Mouse (Mus musculus) kidney, postnatal 36 days (tissue): Measurements from ENCODE around the gene Lhx5.
A peak's percentile ranks its signal among the peaks of the same experiment; 100 is the strongest.

ENCODE experiments used
- DNase-seq, 2 experiments: peaks; one replicate each; pipeline ENCODE4 v3.0.0; 2021 to 2022; ENCODE audit warnings: mixed read lengths in 2 of 2

The Lhx5 gene

GRCm38 (mm10) chr5:120433135-120433760 lies 1.7 kb downstream of the Lhx5 start:
- DNase-seq, result no peak

GRCm38 (mm10) chr5:120434231-120434735 lies 2.8 kb downstream of the Lhx5 start:
- DNase-seq, result no peak

GRCm38 (mm10) chr5:120435006-120435681 lies 3.6 kb downstream of the Lhx5 start:
- DNase-seq, result no peak

- DNase-seq, result peak; percentile 10 to 60
These were observed 4.4 kb downstream of the Lhx5 start for GRCm38 (mm10) chr5:120435731-120436501.

- no peak for DNase-seq
These were observed 5.5 kb downstream of the Lhx5 start for GRCm38 (mm10) chr5:120436885-120437495.

- DNase-seq, result no peak
These were observed 6.0 kb downstream of the Lhx5 start for GRCm38 (mm10) chr5:120437539-120437938.

- DNase-seq, result no peak
These were observed 6.5 kb downstream of the Lhx5 start for GRCm38 (mm10) chr5:120437986-120438385.

- DNase-seq, result no peak
These were observed 7.0 kb downstream of the Lhx5 start for GRCm38 (mm10) chr5:120438469-120438868.

- DNase-seq, result peak in 1 of 2 experiments; percentile 41
These were observed 7.7 kb downstream of the Lhx5 start for GRCm38 (mm10) chr5:120438991-120439710.

- DNase-seq, result no peak
These were observed 8.6 kb downstream of the Lhx5 start for GRCm38 (mm10) chr5:120439887-120440670.

GRCm38 (mm10) chr5:120440733-120441132 lies 9.2 kb downstream of the Lhx5 start:
- peak; percentile 84 to 98 for DNase-seq

GRCm38 (mm10) chr5:120447305-120447704 lies 15.8 kb downstream of the Lhx5 start:
- DNase-seq, result peak; percentile 26 to 58

- no peak for DNase-seq
These were observed 23.3 kb downstream of the Lhx5 start for GRCm38 (mm10) chr5:120454756-120455337.

- DNase-seq, result no peak
These were observed 24.8 kb downstream of the Lhx5 start for GRCm38 (mm10) chr5:120456253-120456652.

- DNase-seq, result no peak
These were observed 25.5 kb downstream of the Lhx5 start for GRCm38 (mm10) chr5:120456841-120457554.

- DNase-seq, result peak; percentile 36 to 78
These were observed 26.1 kb downstream of the Lhx5 start for GRCm38 (mm10) chr5:120457628-120458027.

- DNase-seq, result no peak
These were observed 27.6 kb downstream of the Lhx5 start for GRCm38 (mm10) chr5:120459133-120459532.

GRCm38 (mm10) chr5:120461902-120462301 lies 30.4 kb downstream of the Lhx5 start:
- no peak for DNase-seq

- DNase-seq, result peak in 1 of 2 experiments; percentile 50
These were observed 32.8 kb downstream of the Lhx5 start for GRCm38 (mm10) chr5:120464321-120464720.

- peak; percentile 21 to 70 for DNase-seq
These were observed 33.6 kb downstream of the Lhx5 start for GRCm38 (mm10) chr5:120465062-120465461.
